Mouse (Mus musculus): ENCODE measurements around the gene Hsp90ab1. TPM values are rescaled to one million over a fixed set of nuclear protein-coding genes. Genes with fewer than 3 reads are reported as not detected.

Gene Hsp90ab1
- polyA plus RNA-seq, 2 experiments = 951 to 1,382 TPM

GRCm38 (mm10) chr17:45523263-45523662 lies 49.8 kb downstream of the Hsp90ab1 start, which contains the start of gene Tcte1:
Gene Tcte1 (plus strand): TSS chr17:45523434.
- H3K4me1 ChIP-seq (ENCODE audit: control insufficient read depth, insufficient read depth, low read length) = peaks cover 5% of the 10 kb centered on the region; the same call in 1 of the 2 replicates
- TF ChIP-seq POLR2A (IDR thresholded peaks at IDR 0.05; ENCODE audit: borderline replicate concordance, extremely low read depth, insufficient read depth, insufficient read length) = no peak
- H3K27me3 ChIP-seq (ENCODE audit: control insufficient read depth, insufficient read depth, low read length) = no peaks in the 10 kb centered on the region
- WGBS = under 1% methylated on average over 20 of the region's 21 CpGs
- DNase-seq (ENCODE audit: low spot score) = peak; percentile 71
- no peak within 1 kb of the TSS for H3K27ac ChIP-seq (replicated peaks; ENCODE audit: low read depth, low read length)
- peak; percentile 77 for ATAC-seq (ENCODE audit: low FRiP score, low read depth)
- peak within 1 kb of the TSS; percentile 55 for H3K9ac ChIP-seq (ENCODE audit: low read depth, low read length, severe bottlenecking)
- peaks cover 25% of the 10 kb centered on the region for H3K36me3 ChIP-seq (ENCODE audit: control insufficient read depth, insufficient read depth, low read length)
- H3K9me3 ChIP-seq (ENCODE audit: control insufficient read depth, low read length) = no peaks in the 10 kb centered on the region
- peak within 1 kb of the TSS; percentile 69 for H3K4me2 ChIP-seq (replicated peaks; ENCODE audit: low read depth, low read length, severe bottlenecking)
- peak within 1 kb of the TSS; percentile 35 for H3K4me3 ChIP-seq (replicated peaks; ENCODE audit: low read length)

GRCm38 (mm10) chr17:45520136-45520535 lies 52.9 kb downstream of the Hsp90ab1 start:
- Histone ChIP-seq H3K27me3 (ENCODE audit: control insufficient read depth, insufficient read depth, low read length) (no peaks in the 10 kb centered on the region), H3K9ac (ENCODE audit: low read depth, low read length, severe bottlenecking) (no peak overlapping the region), H3K4me2 (replicated peaks; ENCODE audit: low read depth, low read length, severe bottlenecking) (no peak overlapping the region), H3K4me3 (replicated peaks; ENCODE audit: low read length) (no peak overlapping the region), H3K36me3 (ENCODE audit: control insufficient read depth, insufficient read depth, low read length) (peaks cover 42% of the 10 kb centered on the region), H3K27ac (replicated peaks; ENCODE audit: low read depth, low read length) (no peak overlapping the region), H3K4me1 (ENCODE audit: control insufficient read depth, insufficient read depth, low read length) (peaks cover 5% of the 10 kb centered on the region; the same call in 1 of the 2 replicates), H3K9me3 (ENCODE audit: control insufficient read depth, low read length) (no peaks in the 10 kb centered on the region)
- WGBS = 56% methylated on average over 11 of the region's 11 CpGs
- DNase-seq (ENCODE audit: low spot score) (no peak), ATAC-seq (ENCODE audit: low FRiP score, low read depth) (no peak)
- TF ChIP-seq POLR2A (IDR thresholded peaks at IDR 0.05; ENCODE audit: borderline replicate concordance, extremely low read depth, insufficient read depth, insufficient read length) = no peak

- ATAC-seq (ENCODE audit: low FRiP score, low read depth) = no peak
- DNase-seq (ENCODE audit: low spot score) = no peak
- H3K36me3 ChIP-seq (ENCODE audit: control insufficient read depth, insufficient read depth, low read length) = peaks cover 42% of the 10 kb centered on the region
- H3K4me3 ChIP-seq (replicated peaks; ENCODE audit: low read length) = no peak overlapping the region
- no peaks in the 10 kb centered on the region for H3K9me3 ChIP-seq (ENCODE audit: control insufficient read depth, low read length)
- H3K27ac ChIP-seq (replicated peaks; ENCODE audit: low read depth, low read length) = no peak overlapping the region
- peaks cover 5% of the 10 kb centered on the region; the same call in 1 of the 2 replicates for H3K4me1 ChIP-seq (ENCODE audit: control insufficient read depth, insufficient read depth, low read length)
- no peak for TF ChIP-seq POLR2A (IDR thresholded peaks at IDR 0.05; ENCODE audit: borderline replicate concordance, extremely low read depth, insufficient read depth, insufficient read length)
- WGBS = 67% methylated on average over 12 of the region's 12 CpGs
- H3K4me2 ChIP-seq (replicated peaks; ENCODE audit: low read depth, low read length, severe bottlenecking) = no peak overlapping the region
- H3K9ac ChIP-seq (ENCODE audit: low read depth, low read length, severe bottlenecking) = no peak overlapping the region
- H3K27me3 ChIP-seq (ENCODE audit: control insufficient read depth, insufficient read depth, low read length) = no peaks in the 10 kb centered on the region
Measured at GRCm38 (mm10) chr17:45518766-45519475, 54.1 kb downstream of the Hsp90ab1 start.

Other genes starting within 250 kb of the Hsp90ab1 start
- gene Cdc5l, start 139.5 kb downstream of the Hsp90ab1 start, polyA plus RNA-seq (2012; rRNA removed) = 27.1 and 38.0 TPM in 2 replicates
- gene Cdc5l, start 139.5 kb downstream of the Hsp90ab1 start, polyA plus RNA-seq (2014; fragmentation: Nextera tagmentation; extraction: Ambion mirVana) = 62.5 and 71.4 TPM in 2 replicates
- gene Spats1, start 97.9 kb downstream of the Hsp90ab1 start, polyA plus RNA-seq (2012; rRNA removed) = 0.29 and 0.44 TPM in 2 replicates
- 0.39 and 0.62 TPM in 2 replicates for gene Spats1, start 97.9 kb downstream of the Hsp90ab1 start, polyA plus RNA-seq (2014; fragmentation: Nextera tagmentation; extraction: Ambion mirVana)
- gene Aars2, start 66.4 kb downstream of the Hsp90ab1 start, polyA plus RNA-seq (2012; rRNA removed) = 20.8 and 22.2 TPM in 2 replicates
- gene Aars2, start 66.4 kb downstream of the Hsp90ab1 start, polyA plus RNA-seq (2014; fragmentation: Nextera tagmentation; extraction: Ambion mirVana) = 13.0 and 15.4 TPM in 2 replicates
- 0.04 TPM in 1 of 2 replicates, not detected in the other for gene Tcte1, start 49.8 kb downstream of the Hsp90ab1 start, polyA plus RNA-seq (2012; rRNA removed)
- gene Tcte1, start 49.8 kb downstream of the Hsp90ab1 start, polyA plus RNA-seq (2014; fragmentation: Nextera tagmentation; extraction: Ambion mirVana) = 0.74 and 0.90 TPM in 2 replicates
- gene Tmem151b, start 23.6 kb downstream of the Hsp90ab1 start, polyA plus RNA-seq (2012; rRNA removed) = 6.1 and 9.3 TPM in 2 replicates
- gene Tmem151b, start 23.6 kb downstream of the Hsp90ab1 start, polyA plus RNA-seq (2014; fragmentation: Nextera tagmentation; extraction: Ambion mirVana) = 2.9 and 4.7 TPM in 2 replicates
- 3.6 and 4.3 TPM in 2 replicates for gene Nfkbie, start 17.6 kb downstream of the Hsp90ab1 start, polyA plus RNA-seq (2012; rRNA removed)
- 4.0 and 6.6 TPM in 2 replicates for gene Nfkbie, start 17.6 kb downstream of the Hsp90ab1 start, polyA plus RNA-seq (2014; fragmentation: Nextera tagmentation; extraction: Ambion mirVana)
- gene Slc35b2, start 9.4 kb downstream of the Hsp90ab1 start, polyA plus RNA-seq (2012; rRNA removed) = 96.9 and 168 TPM in 2 replicates
- 128 and 138 TPM in 2 replicates for gene Slc35b2, start 9.4 kb downstream of the Hsp90ab1 start, polyA plus RNA-seq (2014; fragmentation: Nextera tagmentation; extraction: Ambion mirVana)
- 122 and 157 TPM in 2 replicates for gene Slc29a1, start 26.3 kb upstream of the Hsp90ab1 start, polyA plus RNA-seq (2012; rRNA removed)
- 94.5 and 103 TPM in 2 replicates for gene Slc29a1, start 26.3 kb upstream of the Hsp90ab1 start, polyA plus RNA-seq (2014; fragmentation: Nextera tagmentation; extraction: Ambion mirVana)
- 53.5 and 60.7 TPM in 2 replicates for gene Mymx, start 28.8 kb upstream of the Hsp90ab1 start, polyA plus RNA-seq (2012; rRNA removed)
- 27.2 and 37.8 TPM in 2 replicates for gene Mymx, start 28.8 kb upstream of the Hsp90ab1 start, polyA plus RNA-seq (2014; fragmentation: Nextera tagmentation; extraction: Ambion mirVana)
- gene Capn11, start 86.1 kb upstream of the Hsp90ab1 start, polyA plus RNA-seq (2012; rRNA removed) = 0.03 and 0.23 TPM in 2 replicates
- gene Capn11, start 86.1 kb upstream of the Hsp90ab1 start, polyA plus RNA-seq (2014; fragmentation: Nextera tagmentation; extraction: Ambion mirVana) = not detected in 2 replicates
- gene Mrpl14, start 113.1 kb upstream of the Hsp90ab1 start, polyA plus RNA-seq (2012; rRNA removed) = 98.3 and 113 TPM in 2 replicates
- 146 and 147 TPM in 2 replicates for gene Mrpl14, start 113.1 kb upstream of the Hsp90ab1 start, polyA plus RNA-seq (2014; fragmentation: Nextera tagmentation; extraction: Ambion mirVana)
- 90.7 and 113 TPM in 2 replicates for gene Tmem63b, start 113.6 kb upstream of the Hsp90ab1 start, polyA plus RNA-seq (2012; rRNA removed)
- gene Tmem63b, start 113.6 kb upstream of the Hsp90ab1 start, polyA plus RNA-seq (2014; fragmentation: Nextera tagmentation; extraction: Ambion mirVana) = 24.5 and 28.5 TPM in 2 replicates
- 0.15 TPM in 1 of 2 replicates, not detected in the other for gene 1600014C23Rik, start 160.6 kb upstream of the Hsp90ab1 start, polyA plus RNA-seq (2012; rRNA removed)
- 0.58 TPM in 1 of 2 replicates, not detected in the other for gene 1600014C23Rik, start 160.6 kb upstream of the Hsp90ab1 start, polyA plus RNA-seq (2014; fragmentation: Nextera tagmentation; extraction: Ambion mirVana)

Data from limb, embryonic 14.5 days (tissue).